Comparison of ENCODE assay signal across 14 mouse cellular contexts in genomic region chr5:123005716-123006592, GRCm38 (mm10). TPM values are rescaled to one million over a fixed set of nuclear protein-coding genes. Genes with fewer than 3 reads are reported as not detected.
DNase-seq lines count a peak whose midpoint lies in the region; ATAC-seq lines count a peak whose summit lies in the region.
"Had no signal": no experiment of that assay in that cellular context is flagged by ENCODE, and none has a peak within 500 bp of the region (broad histone marks: within the 10 kb centered on the region; RNA-seq: fewer than 3 reads in every experiment).

No protein-coding gene starts in this region.

- no peak overlapping the region for H3K9ac ChIP-seq in neural tube, embryonic 14.5 days (replicated peaks; ENCODE audit: low read depth, low read length)
- H3K9ac ChIP-seq in neural tube, embryonic 15.5 days (replicated peaks), result no peak overlapping the region
- no peak overlapping the region; the same call in 1 of the 2 replicates for H3K9ac ChIP-seq in hindbrain, embryonic 13.5 days

- ATAC-seq in neural tube, embryonic 14.5 days (ENCODE audit: low read depth), result no peak
- no peak for ATAC-seq in neural tube, embryonic 15.5 days (ENCODE audit: low FRiP score)
- ATAC-seq in hindbrain, embryonic 13.5 days (ENCODE audit: low FRiP score), result no peak
- ATAC-seq in frontal cortex, adult (ENCODE audit: low TSS enrichment), result no peak
- ATAC-seq: Patski had no signal

- no peak overlapping the region for H3K4me2 ChIP-seq in neural tube, embryonic 14.5 days (ENCODE audit: low read depth, low read length)
- no peak overlapping the region for H3K4me2 ChIP-seq in neural tube, embryonic 15.5 days
- 0 out of 2 replicates have a peak overlapping the region, but pooled peaks have one; percentile 2 for H3K4me2 ChIP-seq in hindbrain, embryonic 13.5 days

- H3K4me1 ChIP-seq in neural tube, embryonic 14.5 days (ENCODE audit: control insufficient read depth, insufficient read depth, low read length), result no peaks in the 10 kb centered on the region
- H3K4me1 ChIP-seq in neural tube, embryonic 15.5 days, result 0 out of 2 replicates have a peak, but pooled peaks cover 4% of the 10 kb centered on the region
- H3K4me1 ChIP-seq in hindbrain, embryonic 13.5 days (replicated peaks), result peaks cover 24% of the 10 kb centered on the region

- no peaks in the 10 kb centered on the region for H3K27me3 ChIP-seq in neural tube, embryonic 14.5 days (ENCODE audit: control insufficient read depth, insufficient read depth, low read length)
- H3K27me3 ChIP-seq in neural tube, embryonic 15.5 days (replicated peaks), result no peaks in the 10 kb centered on the region
- H3K27me3 ChIP-seq in hindbrain, embryonic 13.5 days, result no peaks in the 10 kb centered on the region
- H3K27me3 ChIP-seq: Patski had no signal

- peak; percentile 26 for DNase-seq in gastrocnemius, postnatal 14 days
- no peak for DNase-seq in gastrocnemius, postnatal 36 days
- DNase-seq in layer of hippocampus, postnatal 36 days, result no peak
- DNase-seq in kidney, adult 11 months, result no peak
- DNase-seq: kidney, adult 18-20 months; lung, adult 2 months had no signal

- no peaks in the 10 kb centered on the region for H3K9me3 ChIP-seq in neural tube, embryonic 14.5 days (ENCODE audit: control insufficient read depth, low read length)
- no peaks in the 10 kb centered on the region for H3K9me3 ChIP-seq in neural tube, embryonic 15.5 days (replicated peaks)
- H3K9me3 ChIP-seq in hindbrain, embryonic 13.5 days, result no peaks in the 10 kb centered on the region

- 60% methylated on average over 19 of the region's 19 CpGs for WGBS in neural tube, embryonic 14.5 days
- WGBS in neural tube, embryonic 15.5 days, result 57% methylated on average over 19 of the region's 19 CpGs
- 57% methylated on average over 19 of the region's 19 CpGs for WGBS in hindbrain, embryonic 13.5 days

- peak overlapping the region; percentile 23; the same call in 1 of the 2 replicates for H3K27ac ChIP-seq in neural tube, embryonic 14.5 days (ENCODE audit: low read depth, low read length)
- no peak overlapping the region for H3K27ac ChIP-seq in neural tube, embryonic 15.5 days (replicated peaks)
- peak overlapping the region; percentile 76 for H3K27ac ChIP-seq in hindbrain, embryonic 13.5 days
- H3K27ac ChIP-seq: left cerebral cortex, adult 2 months had no signal

- H3K36me3 ChIP-seq in neural tube, embryonic 14.5 days (ENCODE audit: control insufficient read depth, insufficient read depth, low read length), result no peaks in the 10 kb centered on the region
- H3K36me3 ChIP-seq in neural tube, embryonic 15.5 days, result no peaks in the 10 kb centered on the region
- no peaks in the 10 kb centered on the region for H3K36me3 ChIP-seq in hindbrain, embryonic 13.5 days

- no peak overlapping the region for H3K4me3 ChIP-seq in neural tube, embryonic 14.5 days (ENCODE audit: low read depth, low read length)
- no peak overlapping the region for H3K4me3 ChIP-seq in neural tube, embryonic 15.5 days (replicated peaks)
- no peak overlapping the region for H3K4me3 ChIP-seq in hindbrain, embryonic 13.5 days
- H3K4me3 ChIP-seq: left cerebral cortex, adult 2 months had no signal

- intact Hi-C loops in gastrocnemius, postnatal 14 days (cut with DNase I; ENCODE audit: low total_unique reads), result loop anchor here (5.0 kb wide), 1 partner anchor 34 kb away; no protein-coding TSS in a partner anchor
- intact Hi-C loops in gastrocnemius, postnatal 36 days (cut with DNase I), result no loop called here

RNA-seq across cellular contexts. Expression of gene Orai1, which starts 8.9 kb away (rescaled TPM):
- total RNA-seq in gastrocnemius, postnatal 14 days (2021), result 10 to 100 TPM; 39.5 to 47.6 TPM
- 10 to 100 TPM; 35.9 to 39.1 TPM for total RNA-seq in gastrocnemius, postnatal 36 days (2021)
- 13.0 and 17.3 TPM in 2 replicates for polyA plus RNA-seq in neural tube, embryonic 14.5 days (2014; fragmentation: Nextera tagmentation; extraction: Ambion mirVana)
- 14.1 and 14.2 TPM in 2 replicates for polyA plus RNA-seq in neural tube, embryonic 15.5 days (2015; fragmentation: Nextera tagmentation; extraction: Ambion mirVana)
- 11.8 and 12.3 TPM in 2 replicates for polyA plus RNA-seq in hindbrain, embryonic 13.5 days (2015; fragmentation: Nextera tagmentation; extraction: Ambion mirVana)
- total RNA-seq in layer of hippocampus, postnatal 36 days (2021), result 10 to 100 TPM; 11.7 TPM

RNA-seq across cellular contexts. Expression of gene Kdm2b, which starts 16.3 kb away (rescaled TPM):
- total RNA-seq in gastrocnemius, postnatal 14 days (2021), result 10 to 100 TPM; 13.4 to 14.4 TPM
- 10 to 100 TPM; 10.0 to 11.2 TPM for total RNA-seq in gastrocnemius, postnatal 36 days (2021)
- polyA plus RNA-seq in neural tube, embryonic 14.5 days (2014; fragmentation: Nextera tagmentation; extraction: Ambion mirVana), result 82.7 and 92.6 TPM in 2 replicates
- 81.4 and 89.2 TPM in 2 replicates for polyA plus RNA-seq in neural tube, embryonic 15.5 days (2015; fragmentation: Nextera tagmentation; extraction: Ambion mirVana)
- 101 and 104 TPM in 2 replicates for polyA plus RNA-seq in hindbrain, embryonic 13.5 days (2015; fragmentation: Nextera tagmentation; extraction: Ambion mirVana)
- total RNA-seq in layer of hippocampus, postnatal 36 days (2021), result 10 to 100 TPM; 35.3 to 43.9 TPM

RNA-seq across cellular contexts. Expression of gene Morn3, which starts 40.9 kb away (rescaled TPM):
- not detected for total RNA-seq in gastrocnemius, postnatal 14 days (2021)
- total RNA-seq in gastrocnemius, postnatal 36 days (2021), result not detected
- 0.37 and 0.43 TPM in 2 replicates for polyA plus RNA-seq in neural tube, embryonic 14.5 days (2014; fragmentation: Nextera tagmentation; extraction: Ambion mirVana)
- polyA plus RNA-seq in neural tube, embryonic 15.5 days (2015; fragmentation: Nextera tagmentation; extraction: Ambion mirVana), result 0.68 TPM in 1 of 2 replicates, not detected in the other
- 0.65 and 1.5 TPM in 2 replicates for polyA plus RNA-seq in hindbrain, embryonic 13.5 days (2015; fragmentation: Nextera tagmentation; extraction: Ambion mirVana)
- not detected for total RNA-seq in layer of hippocampus, postnatal 36 days (2021)
- total RNA-seq: adrenal gland, postnatal 4 days; left cerebral cortex, adult 2 months had no signal
- polyA plus RNA-seq: stomach, embryonic 14.5 days had no signal
